Mouse (Mus musculus) lung, postnatal 0 days (tissue): ENCODE results near the gene Fbxo42.

ENCODE experiments used
- CTCF ChIP-seq: IDR thresholded peaks from 2 replicates; pipeline ENCODE4 v1.5.1; 2016; ENCODE audit warnings: antibody characterized with exemption, mild to moderate bottlenecking
- EP300 ChIP-seq: IDR thresholded peaks from 2 replicates; pipeline ENCODE4 v1.6.1; 2016; ENCODE audit warnings: antibody characterized with exemption, mild to moderate bottlenecking, control low read depth

DNA sequence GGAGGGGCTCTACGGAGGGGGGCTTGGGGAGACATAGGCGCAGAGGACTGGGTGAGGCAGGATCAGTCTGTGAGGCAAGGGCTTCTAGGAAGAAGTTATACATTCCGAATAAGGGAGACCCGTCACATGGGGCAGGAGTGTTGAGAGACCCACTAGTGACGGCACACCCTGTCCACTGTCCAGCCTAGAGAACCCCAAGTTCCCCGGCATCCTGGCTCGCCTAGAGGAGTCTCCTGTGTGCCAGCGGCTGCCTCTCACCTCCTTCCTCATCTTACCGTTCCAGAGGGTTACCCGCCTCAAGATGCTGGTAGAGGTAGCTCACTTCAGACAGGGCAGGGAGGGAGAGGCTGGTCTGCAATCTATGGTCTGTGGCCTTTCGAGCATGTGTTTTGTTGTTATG, 101.7 kb downstream of the Fbxo42 start:
- TF ChIP-seq CTCF = no peak
- TF ChIP-seq EP300 = no peak
